Mouse (Mus musculus): Measurements from ENCODE around the gene Npl. TPM values are rescaled to one million over a fixed set of nuclear protein-coding genes. Genes with fewer than 3 reads are reported as not detected.

Gene Npl
- total RNA-seq (2023), result 1.0 TPM

GRCm38 (mm10) chr1:153549536-153550199 is at the start of gene Npl:
Npl (minus strand) TSS chr1:153550045.

GRCm38 (mm10) chr1:153487500-153487879 is 62.4 kb downstream of the Npl start, which contains the start of gene Dhx9:
Dhx9 (minus strand) TSS chr1:153487660.

Other genes starting within 250 kb of the Npl start
- gene Lamc1, start 217.3 kb downstream of the Npl start, total RNA-seq (2023), result 1.8 TPM
- gene Shcbp1l, start 124.9 kb downstream of the Npl start, total RNA-seq (2023), result not detected
- gene Dhx9, start 62.4 kb downstream of the Npl start, total RNA-seq (2023), result 229 TPM
- gene Rgs8, start 103.0 kb upstream of the Npl start, total RNA-seq (2023), result not detected
- 6.3 TPM for gene Rgs16, start 190.3 kb upstream of the Npl start, total RNA-seq (2023)
- 37.6 TPM for gene Rnasel, start 199.4 kb upstream of the Npl start, total RNA-seq (2023)